Mouse (Mus musculus): ENCODE measurements around the gene Lcn11.

DNA sequence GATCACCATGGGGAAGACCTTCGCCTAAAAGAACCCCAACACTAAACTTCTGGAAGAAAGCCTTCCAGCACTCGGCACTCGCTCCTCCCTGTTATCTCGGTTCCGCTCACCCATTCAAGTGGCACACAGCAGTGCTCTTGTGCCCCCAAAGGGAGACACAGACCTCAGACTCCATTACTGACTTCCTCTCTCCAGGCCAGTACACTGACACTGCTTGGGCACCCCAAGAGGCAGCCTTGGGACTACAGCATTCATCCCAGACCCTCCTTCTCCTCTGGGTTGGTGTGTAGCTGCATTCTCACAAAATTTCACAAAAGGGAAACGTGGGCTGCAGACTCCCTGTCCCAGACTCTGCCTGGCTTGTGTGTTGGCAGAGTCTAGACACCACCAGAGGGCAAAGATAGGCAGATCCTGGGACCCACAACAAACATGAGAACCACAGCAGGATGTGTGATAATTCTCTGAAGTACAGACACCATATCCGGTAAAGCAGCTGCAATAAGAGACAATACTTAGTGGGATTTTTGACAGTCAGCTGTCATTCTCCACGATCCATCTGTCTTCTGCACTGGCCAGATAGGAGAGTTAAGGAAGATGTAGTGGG, 51.6 kb downstream of the Lcn11 start:
- TF ChIP-seq POLR2A (IDR thresholded peaks at IDR 0.05; ENCODE audit: borderline replicate concordance, extremely low read depth, insufficient read depth, insufficient read length, poor library complexity, severe bottlenecking) (no peak), CTCF (IDR thresholded peaks at IDR 0.05; ENCODE audit: borderline replicate concordance, extremely low read depth, insufficient read depth, insufficient read length) (no peak)

Measured in brain, embryonic 14.5 days (tissue).